Mouse (Mus musculus) forebrain, embryonic 11.5 days (tissue): ENCODE data around the gene Spem1. TPM values are rescaled to one million over a fixed set of nuclear protein-coding genes. Genes with fewer than 3 reads are reported as not detected.
A peak's percentile ranks its signal among the peaks of the same experiment; 100 is the strongest.

Experiments used
- ATAC-seq: fragments of 200-750 bp; cut with Nextera tagmentation; replicated peaks from 2 replicates; pipeline ENCODE4 v1.8.0; 2017; ENCODE audit warnings: moderate TSS enrichment; ENCODE audit not compliant: low FRiP score
- DNase-seq: peaks from one replicate; pipeline ENCODE4 v3.0.0-alpha.2; 2017; ENCODE audit warnings: low spot score
- H3K27ac ChIP-seq: fragments of 300-500 bp; sonication (generic); 2 replicates; pipeline ENCODE4 v1.5.1; 2014; ENCODE audit warnings: low read depth, low read length
- H3K27me3 ChIP-seq: fragments of 300-500 bp; sonication (generic); 2 replicates; pipeline ENCODE4 v1.6.1; 2014; ENCODE audit warnings: mild to moderate bottlenecking, low read length, mixed read lengths; ENCODE audit not compliant: control insufficient read depth, insufficient read depth
- H3K36me3 ChIP-seq: fragments of 300-500 bp; sonication (generic); 2 replicates; pipeline ENCODE4 v1.6.1; 2014; ENCODE audit warnings: mild to moderate bottlenecking, low read length, moderate library complexity, mixed read lengths; ENCODE audit not compliant: control insufficient read depth, insufficient read depth
- H3K4me1 ChIP-seq: fragments of 300-500 bp; sonication (generic); replicated peaks from 2 replicates; pipeline ENCODE4 v1.6.1; 2014; ENCODE audit warnings: low read length, mixed read lengths; ENCODE audit not compliant: control insufficient read depth, insufficient read depth
- H3K4me2 ChIP-seq: fragments of 300-500 bp; sonication (generic); 2 replicates; pipeline ENCODE4 v1.6.1; 2014; ENCODE audit warnings: low read depth, mild to moderate bottlenecking, low read length, moderate library complexity, mixed read lengths; ENCODE audit not compliant: severe bottlenecking
- H3K4me3 ChIP-seq: fragments of 300-500 bp; sonication (generic); 2 replicates; pipeline ENCODE4 v1.5.1; 2014; ENCODE audit warnings: low read depth, low read length
- H3K9ac ChIP-seq: fragments of 300-500 bp; sonication (generic); 2 replicates; pipeline ENCODE4 v1.6.1; 2014; ENCODE audit warnings: low read length
- H3K9me3 ChIP-seq: fragments of 300-500 bp; sonication (generic); 2 replicates; pipeline ENCODE4 v1.6.1; 2016; ENCODE audit warnings: low read length, mixed read lengths; ENCODE audit not compliant: control insufficient read depth
- WGBS: fragments of 180-500 bp; shearing (Covaris S2); extraction: QIAGEN DNeasy Blood & Tissue Kit; methylation state at CpG from one replicate; pipeline ENCODE4 v1.1.7; 2014; 5-methylcytosine and 5-hydroxymethylcytosine counted together
- polyA plus RNA-seq: library from polyadenylated mRNA; unstranded; fragments of >200 nt; fragmentation: Nextera tagmentation; extraction: Ambion mirVana; gene quantifications from 2 replicates; pipeline ENCODE4 v1.2.1, GENCODE M21; 2014

Spem1 gene
- polyA plus RNA-seq, 1 experiment from 2014 or later: not detected

- Histone ChIP-seq H3K4me1 (peaks cover 30% of the 10 kb centered on the region), H3K9ac (peak overlapping the region; percentile 58), H3K27ac (peak overlapping the region; percentile 48; the same call in 1 of the 2 replicates), H3K4me2 (peak overlapping the region; percentile 73), H3K36me3 (no peaks in the 10 kb centered on the region), H3K27me3 (no peaks in the 10 kb centered on the region; the same call in 1 of the 2 replicates), H3K9me3 (no peaks in the 10 kb centered on the region), H3K4me3 (peak overlapping the region; percentile 73)
- WGBS: 1% methylated on average over 7 of the region's 7 CpGs
- no peak for DNase-seq
- ATAC-seq: peak; percentile 4
Measured at GRCm38 (mm10) chr11:69838714-69839104, 16.7 kb upstream of the Spem1 start.

DNA sequence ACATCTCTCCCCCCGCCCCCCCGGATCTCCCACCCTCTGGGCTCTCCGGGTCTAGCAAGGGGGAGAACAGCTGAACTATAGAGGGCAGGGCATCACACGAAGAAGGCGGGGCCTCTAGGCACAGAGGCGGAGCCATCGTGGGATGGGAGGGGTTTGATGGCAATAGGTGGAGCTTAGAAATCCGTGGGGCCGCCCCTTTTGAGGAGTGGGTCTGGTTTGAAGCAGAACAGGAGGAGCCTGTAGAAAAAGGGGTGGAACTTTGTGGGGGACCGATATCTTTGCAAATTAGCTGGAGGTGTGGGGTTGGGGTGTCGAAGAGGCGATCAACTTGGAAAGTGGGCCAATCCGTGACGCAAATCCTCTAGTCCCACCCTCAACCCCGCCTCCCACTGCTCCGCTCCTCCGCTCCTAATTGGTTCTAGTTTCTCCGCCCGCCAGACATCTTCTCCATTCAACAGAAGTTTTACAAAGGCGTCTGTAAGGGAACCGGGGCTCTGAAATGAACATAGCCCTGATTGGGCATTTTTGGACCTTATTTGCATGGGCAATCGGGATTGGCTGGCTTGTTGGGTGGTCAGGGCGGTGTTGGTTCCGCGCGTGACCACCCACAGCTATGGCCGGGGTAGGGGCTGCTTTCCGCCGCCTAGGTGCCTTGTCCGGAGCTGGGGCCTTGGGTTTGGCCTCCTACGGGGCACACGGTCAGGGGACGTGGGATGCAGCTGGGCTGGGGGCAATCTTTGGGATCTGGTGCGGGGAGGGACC lies 16.2 kb upstream of the Spem1 start, which contains the start of gene Tmem256:
Gene Tmem256 (plus strand): TSS at position 563 of the 762 bp plus-strand sequence.
- Histone ChIP-seq H3K36me3 (no peaks in the 10 kb centered on the region), H3K9ac (peak within 1 kb of the TSS; percentile 89), H3K9me3 (no peaks in the 10 kb centered on the region), H3K27ac (peak within 1 kb of the TSS; percentile 83), H3K4me1 (peaks cover 30% of the 10 kb centered on the region), H3K27me3 (no peaks in the 10 kb centered on the region; the same call in 1 of the 2 replicates), H3K4me3 (peak within 1 kb of the TSS; percentile 73), H3K4me2 (peak within 1 kb of the TSS; percentile 92)
- ATAC-seq (peak; percentile 87), DNase-seq (peak; percentile 97)
- under 1% methylated on average over 34 of the region's 34 CpGs for WGBS

DNA sequence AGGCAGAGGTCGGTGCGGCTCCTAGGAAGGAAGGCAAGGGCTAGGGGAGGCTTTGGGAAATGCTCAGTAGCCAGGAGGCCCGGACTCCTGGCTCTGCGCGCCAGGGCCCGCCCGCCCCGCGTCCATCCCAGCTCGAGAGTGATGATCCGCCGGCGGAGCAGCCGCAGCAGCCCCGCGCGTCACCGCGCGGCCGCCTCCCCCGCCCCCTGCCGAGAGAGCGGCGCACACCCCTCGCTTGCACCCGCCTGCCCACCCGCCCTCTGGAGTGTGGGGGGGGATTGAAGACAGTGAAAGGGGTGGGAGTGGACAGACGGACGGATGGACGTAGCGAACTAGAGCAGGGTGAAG lies 15.6 kb upstream of the Spem1 start, which contains the start of gene Nlgn2:
Gene Nlgn2 (minus strand): TSS at position 181 of the 348 bp plus-strand sequence.
- no peaks in the 10 kb centered on the region; the same call in 1 of the 2 replicates for H3K27me3 ChIP-seq
- H3K4me3 ChIP-seq: peak within 1 kb of the TSS; percentile 73
- ATAC-seq: peak; percentile 44; the same call in 1 of the 2 replicates
- no peaks in the 10 kb centered on the region for H3K36me3 ChIP-seq
- H3K27ac ChIP-seq: peak within 1 kb of the TSS; percentile 83
- no peak for DNase-seq
- peaks cover 30% of the 10 kb centered on the region for H3K4me1 ChIP-seq
- WGBS: under 1% methylated on average over 24 of the region's 32 CpGs
- H3K9me3 ChIP-seq: no peaks in the 10 kb centered on the region
- H3K4me2 ChIP-seq: peak within 1 kb of the TSS; percentile 92
- peak within 1 kb of the TSS; percentile 89 for H3K9ac ChIP-seq

DNA sequence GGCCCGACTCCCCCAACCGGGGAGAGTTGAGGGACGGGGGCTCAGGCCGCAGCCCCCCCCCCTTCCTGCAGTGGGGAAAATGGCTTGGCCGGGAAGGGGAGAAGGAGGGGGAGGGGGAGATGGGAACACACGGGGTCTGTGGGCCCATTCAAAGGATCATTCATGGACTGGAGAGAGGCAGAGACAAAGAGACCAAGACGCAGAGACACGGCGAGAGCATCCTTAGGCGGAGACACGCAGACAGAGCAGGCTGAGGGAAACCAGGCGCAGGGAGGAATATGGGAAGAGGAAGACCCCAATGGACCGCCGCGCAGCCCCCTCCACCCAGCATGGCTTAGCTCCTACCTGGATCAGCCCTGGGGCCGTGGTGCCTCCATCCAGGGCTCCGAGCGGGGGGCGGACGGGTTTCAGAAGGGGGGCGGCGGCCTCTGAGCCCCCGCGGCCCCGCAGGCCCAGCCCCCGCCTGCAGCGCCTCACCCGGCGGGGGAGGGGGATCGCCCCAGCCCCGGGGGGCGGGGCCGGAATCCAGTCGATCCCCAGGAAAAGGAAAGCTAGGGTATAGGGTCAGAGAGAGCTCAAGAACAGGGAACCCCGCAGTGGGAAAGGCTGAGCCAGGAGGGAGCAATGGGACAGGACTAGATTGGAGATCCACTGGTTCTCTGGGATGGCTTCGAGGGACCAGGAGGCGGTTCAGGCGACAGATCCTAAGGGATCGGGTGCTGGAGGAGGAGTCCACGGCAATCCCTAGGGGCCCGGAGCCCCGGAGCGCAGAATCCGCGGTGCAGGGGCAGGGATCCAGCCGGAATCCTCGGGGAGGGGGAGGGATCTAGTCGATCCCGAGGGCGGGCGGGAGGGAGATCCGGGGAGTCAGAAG lies 15.0 kb upstream of the Spem1 start:
- H3K4me1 ChIP-seq: peaks cover 30% of the 10 kb centered on the region
- H3K36me3 ChIP-seq: no peaks in the 10 kb centered on the region
- ATAC-seq (peak; percentile 2; the same call in 1 of the 2 replicates), DNase-seq (peak; percentile 76)
- no peaks in the 10 kb centered on the region for H3K9me3 ChIP-seq
- WGBS: under 1% methylated on average over 50 of the region's 52 CpGs
- H3K27ac ChIP-seq: peak overlapping the region; percentile 83
- no peaks in the 10 kb centered on the region; the same call in 1 of the 2 replicates for H3K27me3 ChIP-seq
- H3K4me2 ChIP-seq: peak overlapping the region; percentile 92
- H3K9ac ChIP-seq: peak overlapping the region; percentile 89
- H3K4me3 ChIP-seq: peak overlapping the region; percentile 73

- H3K4me1 ChIP-seq: peaks cover 30% of the 10 kb centered on the region
- ATAC-seq: no peak
- WGBS: 0% methylated on average over 4 of the region's 4 CpGs
- no peaks in the 10 kb centered on the region; the same call in 1 of the 2 replicates for H3K27me3 ChIP-seq
- no peaks in the 10 kb centered on the region for H3K36me3 ChIP-seq
- no peak for DNase-seq
- H3K9me3 ChIP-seq: no peaks in the 10 kb centered on the region
- peak overlapping the region; percentile 89; the same call in 1 of the 2 replicates for H3K9ac ChIP-seq
- H3K4me3 ChIP-seq: peak overlapping the region; percentile 73
- no peak overlapping the region for H3K27ac ChIP-seq
- peak overlapping the region; percentile 92 for H3K4me2 ChIP-seq
Measured at GRCm38 (mm10) chr11:69835966-69836335, 14.0 kb upstream of the Spem1 start.

GRCm38 (mm10) chr11:69835326-69835965 lies 13.5 kb upstream of the Spem1 start:
- Histone ChIP-seq H3K9ac (peak overlapping the region; percentile 89), H3K36me3 (no peaks in the 10 kb centered on the region), H3K9me3 (no peaks in the 10 kb centered on the region), H3K27ac (no peak overlapping the region), H3K4me2 (peak overlapping the region; percentile 92), H3K4me3 (peak overlapping the region; percentile 73), H3K27me3 (no peaks in the 10 kb centered on the region; the same call in 1 of the 2 replicates), H3K4me1 (peaks cover 30% of the 10 kb centered on the region)
- 4% methylated on average over 9 of the region's 9 CpGs for WGBS
- ATAC-seq: no peak
- DNase-seq: peak; percentile 71

GRCm38 (mm10) chr11:69834001-69834549 lies 12.1 kb upstream of the Spem1 start:
- Histone ChIP-seq H3K9ac (peak overlapping the region; percentile 65), H3K27me3 (no peaks in the 10 kb centered on the region; the same call in 1 of the 2 replicates), H3K27ac (no peak overlapping the region), H3K9me3 (no peaks in the 10 kb centered on the region), H3K4me1 (peaks cover 30% of the 10 kb centered on the region), H3K4me3 (peak overlapping the region; percentile 73), H3K36me3 (no peaks in the 10 kb centered on the region), H3K4me2 (peak overlapping the region; percentile 92)
- 6% methylated on average over 47 of the region's 48 CpGs for WGBS
- DNase-seq (peak; percentile 70), ATAC-seq (no peak)

DNA sequence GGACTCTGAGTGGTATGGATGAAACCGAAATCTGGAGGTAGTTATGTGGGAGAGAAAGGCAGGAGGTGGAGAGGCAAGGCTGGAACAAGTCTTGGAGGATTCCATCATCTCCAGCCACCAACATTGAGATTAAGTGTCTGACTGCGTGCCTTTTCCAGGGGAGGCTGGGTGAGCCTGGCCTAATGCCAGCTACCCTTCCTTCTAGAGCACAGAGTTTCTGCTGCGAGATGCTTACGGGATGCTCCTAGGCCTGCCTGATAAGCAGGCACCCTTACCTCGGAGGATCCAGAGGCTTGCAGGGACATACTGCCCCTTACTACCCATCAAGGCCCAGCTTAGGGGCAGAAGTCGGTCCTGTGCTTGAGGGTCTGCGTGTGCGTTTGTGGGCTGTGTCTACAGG lies 11.6 kb upstream of the Spem1 start:
- H3K4me2 ChIP-seq: peak overlapping the region; percentile 92; the same call in 1 of the 2 replicates
- ATAC-seq (no peak), DNase-seq (no peak)
- no peak overlapping the region for H3K27ac ChIP-seq
- H3K9ac ChIP-seq: peak overlapping the region; percentile 65
- peak overlapping the region; percentile 73 for H3K4me3 ChIP-seq
- peaks cover 30% of the 10 kb centered on the region for H3K4me1 ChIP-seq
- H3K27me3 ChIP-seq: no peaks in the 10 kb centered on the region; the same call in 1 of the 2 replicates
- no peaks in the 10 kb centered on the region for H3K9me3 ChIP-seq
- H3K36me3 ChIP-seq: no peaks in the 10 kb centered on the region
- WGBS: 64% methylated on average over 8 of the region's 8 CpGs
